Mouse (Mus musculus) embryonic facial prominence, embryonic 11.5 days (tissue): Measurements from ENCODE around the gene Raf1. TPM values are rescaled to one million over a fixed set of nuclear protein-coding genes. Genes with fewer than 3 reads are reported as not detected.

Source experiments
- ATAC-seq: fragments of 200-750 bp; cut with Nextera tagmentation; replicated peaks from 2 replicates; pipeline ENCODE4 v1.8.0; 2017; ENCODE audit warnings: low read depth; ENCODE audit not compliant: insufficient number of reproducible peaks, low FRiP score, low TSS enrichment
- DNase-seq: peaks from one replicate; pipeline ENCODE4 v3.0.0-alpha.2; 2015; ENCODE audit warnings: low spot score
- H3K27ac ChIP-seq: fragments of 300-500 bp; sonication (generic); replicated peaks from 2 replicates; pipeline ENCODE4 v1.5.1; 2014; ENCODE audit warnings: mild to moderate bottlenecking, low read depth, low read length, control low read depth
- H3K27me3 ChIP-seq: fragments of 300-500 bp; sonication (generic); 2 replicates; pipeline ENCODE4 v1.6.1; 2014; ENCODE audit warnings: mild to moderate bottlenecking, low read length, moderate library complexity, mixed read lengths; ENCODE audit not compliant: control insufficient read depth, insufficient read depth
- H3K36me3 ChIP-seq: fragments of 300-500 bp; sonication (generic); replicated peaks from 2 replicates; pipeline ENCODE4 v1.6.1; 2014; ENCODE audit warnings: low read depth, mild to moderate bottlenecking, low read length, moderate library complexity, mixed read lengths; ENCODE audit not compliant: control insufficient read depth, insufficient read depth
- H3K4me1 ChIP-seq: fragments of 300-500 bp; sonication (generic); 2 replicates; pipeline ENCODE4 v1.6.1; 2014; ENCODE audit warnings: low read length, mixed read lengths; ENCODE audit not compliant: control insufficient read depth, insufficient read depth
- H3K4me2 ChIP-seq: fragments of 300-500 bp; sonication (generic); 2 replicates; pipeline ENCODE4 v1.6.1; 2014; ENCODE audit warnings: low read depth, mild to moderate bottlenecking, control low read depth, low read length, moderate library complexity
- H3K4me3 ChIP-seq: fragments of 300-500 bp; sonication (generic); 2 replicates; pipeline ENCODE4 v1.5.1; 2014; ENCODE audit warnings: low read depth, low read length, control low read depth
- H3K9ac ChIP-seq: fragments of 300-500 bp; sonication (generic); replicated peaks from 2 replicates; pipeline ENCODE4 v1.6.1; 2014; ENCODE audit warnings: mild to moderate bottlenecking, control low read depth, low read length
- H3K9me3 ChIP-seq: fragments of 300-500 bp; sonication (generic); replicated peaks from 2 replicates; pipeline ENCODE4 v1.6.1; 2016; ENCODE audit warnings: mild to moderate bottlenecking, low read length, inconsistent platforms, mixed read lengths; ENCODE audit not compliant: control insufficient read depth
- WGBS: fragments of 180-500 bp; shearing (Covaris S2); extraction: QIAGEN DNeasy Blood & Tissue Kit; methylation state at CpG from one replicate; pipeline ENCODE4 v1.1.7; 2014; 5-methylcytosine and 5-hydroxymethylcytosine counted together
- polyA plus RNA-seq: library from polyadenylated mRNA; unstranded; fragments of >200 nt; fragmentation: Nextera tagmentation; extraction: Ambion mirVana; gene quantifications from 2 replicates; pipeline ENCODE4 v1.2.1, GENCODE M21; 2014

Gene Raf1
- polyA plus RNA-seq, 1 experiment from 2014 or later = 124 TPM

- Histone ChIP-seq H3K4me3 (no peak overlapping the region), H3K27me3 (no peaks in the 10 kb centered on the region), H3K27ac (no peak overlapping the region), H3K9me3 (no peaks in the 10 kb centered on the region; the same call in 1 of the 2 replicates), H3K36me3 (no peaks in the 10 kb centered on the region), H3K4me1 (no peaks in the 10 kb centered on the region), H3K4me2 (no peak overlapping the region), H3K9ac (no peak overlapping the region)
- ATAC-seq (no peak), DNase-seq (no peak)
- WGBS = 73% methylated on average over 9 of the region's 9 CpGs
These were observed 15.9 kb upstream of the Raf1 start for GRCm38 (mm10) chr6:115692163-115692950.

DNA sequence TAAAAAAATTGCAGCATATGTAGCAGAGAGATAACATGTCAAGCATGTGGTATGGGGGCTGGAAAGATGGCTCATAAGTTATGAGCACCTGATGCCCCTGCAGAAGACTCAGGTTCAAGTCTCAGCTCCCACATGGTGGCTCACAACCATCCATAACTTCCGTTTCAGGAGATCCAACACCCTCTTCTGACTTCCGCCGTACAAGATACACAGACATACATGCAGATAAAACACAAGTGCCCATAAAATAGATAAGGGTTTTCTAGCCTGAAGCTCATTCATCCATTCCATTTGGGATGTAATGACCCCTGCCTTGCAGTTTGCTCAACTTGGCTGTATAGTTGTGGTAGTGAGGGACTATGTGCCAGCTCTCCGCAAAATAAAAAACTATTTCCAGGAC lies 13.7 kb upstream of the Raf1 start:
- no peaks in the 10 kb centered on the region for H3K36me3 ChIP-seq
- H3K9me3 ChIP-seq = no peaks in the 10 kb centered on the region; the same call in 1 of the 2 replicates
- H3K4me1 ChIP-seq = no peaks in the 10 kb centered on the region
- H3K4me2 ChIP-seq = no peak overlapping the region
- no peak for ATAC-seq
- H3K27me3 ChIP-seq = no peaks in the 10 kb centered on the region
- no peak for DNase-seq
- no peak overlapping the region for H3K9ac ChIP-seq
- 94% methylated on average over 4 of the region's 4 CpGs for WGBS
- no peak overlapping the region for H3K4me3 ChIP-seq
- no peak overlapping the region for H3K27ac ChIP-seq

DNA sequence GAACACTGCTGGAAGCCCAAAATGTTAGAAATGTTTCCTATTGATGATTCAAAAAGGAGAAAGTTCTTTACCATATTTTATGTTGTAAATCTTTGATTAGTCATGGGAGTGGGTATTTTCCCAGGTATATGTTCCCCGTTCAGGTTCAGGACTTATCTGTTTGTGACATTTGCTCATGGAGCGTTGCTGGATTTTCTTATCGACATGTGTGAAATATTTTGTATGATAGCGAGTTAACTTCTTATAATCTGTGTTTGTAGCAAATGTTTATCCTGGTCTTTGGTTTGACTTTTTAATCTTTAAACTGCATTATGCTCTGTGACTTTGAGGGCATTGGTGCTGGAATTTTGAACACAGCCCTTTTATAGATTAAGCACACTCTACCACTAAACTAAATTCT lies 12.2 kb upstream of the Raf1 start:
- Histone ChIP-seq H3K9me3 (no peaks in the 10 kb centered on the region; the same call in 1 of the 2 replicates), H3K4me2 (no peak overlapping the region), H3K36me3 (no peaks in the 10 kb centered on the region), H3K4me3 (no peak overlapping the region), H3K9ac (no peak overlapping the region), H3K27ac (no peak overlapping the region), H3K27me3 (no peaks in the 10 kb centered on the region), H3K4me1 (no peaks in the 10 kb centered on the region)
- WGBS = 87% methylated on average over 4 of the region's 4 CpGs
- DNase-seq (no peak), ATAC-seq (no peak)

DNA sequence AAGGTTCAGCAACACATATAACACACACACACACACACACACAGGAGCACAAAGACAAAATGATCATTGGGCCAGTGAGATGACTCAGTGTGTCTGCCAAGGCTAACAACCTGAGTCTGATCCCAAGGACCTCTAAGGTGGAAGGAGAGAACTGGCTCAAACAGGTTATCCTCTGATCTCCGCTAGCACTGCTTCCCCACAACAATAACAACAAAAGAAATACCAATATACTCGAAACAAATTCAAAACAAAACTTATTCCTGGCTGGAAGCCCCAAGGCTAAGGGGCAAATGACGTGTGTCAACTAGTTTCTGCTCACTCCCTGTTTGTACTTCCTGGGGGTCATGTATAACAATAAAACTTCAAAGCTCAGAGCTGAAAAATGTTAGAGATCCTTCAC lies 11.3 kb upstream of the Raf1 start:
- DNase-seq (no peak), ATAC-seq (no peak)
- Histone ChIP-seq H3K4me1 (no peaks in the 10 kb centered on the region), H3K27me3 (no peaks in the 10 kb centered on the region), H3K9me3 (no peaks in the 10 kb centered on the region), H3K36me3 (no peaks in the 10 kb centered on the region), H3K9ac (no peak overlapping the region), H3K27ac (no peak overlapping the region), H3K4me2 (no peak overlapping the region), H3K4me3 (no peak overlapping the region)
- WGBS = 68% methylated on average over 3 of the region's 3 CpGs

GRCm38 (mm10) chr6:115684851-115685646 lies 8.6 kb upstream of the Raf1 start:
- H3K4me2 ChIP-seq = no peak overlapping the region
- no peak overlapping the region for H3K9ac ChIP-seq
- no peak overlapping the region for H3K27ac ChIP-seq
- H3K4me1 ChIP-seq = no peaks in the 10 kb centered on the region
- no peak for DNase-seq
- 65% methylated on average over 11 of the region's 11 CpGs for WGBS
- ATAC-seq = no peak
- no peaks in the 10 kb centered on the region for H3K27me3 ChIP-seq
- H3K9me3 ChIP-seq = no peaks in the 10 kb centered on the region
- no peaks in the 10 kb centered on the region for H3K36me3 ChIP-seq
- H3K4me3 ChIP-seq = no peak overlapping the region

- H3K27ac ChIP-seq = no peak overlapping the region
- H3K36me3 ChIP-seq = no peaks in the 10 kb centered on the region
- H3K9me3 ChIP-seq = no peaks in the 10 kb centered on the region
- no peak for DNase-seq
- no peak overlapping the region for H3K4me2 ChIP-seq
- no peaks in the 10 kb centered on the region for H3K27me3 ChIP-seq
- no peak for ATAC-seq
- no peak overlapping the region for H3K4me3 ChIP-seq
- H3K4me1 ChIP-seq = no peaks in the 10 kb centered on the region
- H3K9ac ChIP-seq = no peak overlapping the region
- 88% methylated on average over 2 of the region's 2 CpGs for WGBS
These were observed 7.8 kb upstream of the Raf1 start for GRCm38 (mm10) chr6:115684271-115684670.

DNA sequence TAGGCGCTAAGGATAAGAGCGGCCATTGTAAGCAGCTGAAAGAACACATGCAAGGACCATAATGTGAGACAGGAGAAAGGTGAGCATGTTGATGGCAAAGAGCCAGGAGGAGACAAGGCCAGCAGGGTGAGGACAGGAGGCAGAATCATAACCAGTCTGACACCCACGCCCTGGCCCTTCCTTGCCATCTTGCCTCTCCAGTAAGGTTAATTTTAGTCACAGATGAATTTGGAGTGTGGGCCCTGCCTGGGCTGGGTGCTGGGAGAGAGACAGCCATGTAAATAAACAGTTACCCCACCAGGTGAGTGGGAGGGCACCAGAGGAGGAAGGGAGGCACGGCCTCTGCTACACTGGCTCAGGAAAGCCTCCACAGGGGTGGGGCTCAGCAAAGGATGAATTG lies 4.6 kb upstream of the Raf1 start:
- no peaks in the 10 kb centered on the region for H3K4me1 ChIP-seq
- no peak overlapping the region for H3K9ac ChIP-seq
- no peaks in the 10 kb centered on the region for H3K27me3 ChIP-seq
- no peaks in the 10 kb centered on the region for H3K9me3 ChIP-seq
- no peak for ATAC-seq
- no peaks in the 10 kb centered on the region for H3K36me3 ChIP-seq
- DNase-seq = no peak
- H3K4me2 ChIP-seq = no peak overlapping the region
- no peak overlapping the region for H3K4me3 ChIP-seq
- H3K27ac ChIP-seq = no peak overlapping the region
- WGBS = 86% methylated on average over 4 of the region's 4 CpGs

DNA sequence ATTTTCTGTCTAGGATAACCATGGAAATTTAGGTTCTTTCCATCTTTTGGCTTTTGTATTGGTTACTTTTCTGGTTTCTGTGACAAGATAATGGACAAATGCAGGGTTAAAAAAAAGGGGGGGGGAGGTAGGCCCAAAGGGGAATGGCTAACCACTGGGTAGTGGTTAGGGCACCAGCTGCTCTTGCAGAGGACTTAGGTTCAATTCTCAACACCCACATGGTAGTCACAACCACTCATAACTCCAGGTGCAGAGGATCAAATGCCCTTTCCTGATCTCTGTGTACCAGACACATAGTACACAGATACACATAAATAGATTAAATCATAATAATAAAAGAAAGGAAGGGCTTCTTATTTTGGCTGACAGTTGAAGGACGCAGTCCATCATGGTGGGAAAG lies 1.6 kb upstream of the Raf1 start:
- 96% methylated on average over 1 of the region's 1 CpGs for WGBS
- H3K4me1 ChIP-seq = no peaks in the 10 kb centered on the region
- no peaks in the 10 kb centered on the region for H3K27me3 ChIP-seq
- ATAC-seq (no peak), DNase-seq (no peak)
- no peak overlapping the region for H3K4me2 ChIP-seq
- no peak overlapping the region for H3K27ac ChIP-seq
- H3K4me3 ChIP-seq = no peak overlapping the region
- H3K9ac ChIP-seq = no peak overlapping the region
- H3K36me3 ChIP-seq = no peaks in the 10 kb centered on the region
- no peaks in the 10 kb centered on the region for H3K9me3 ChIP-seq
